Mouse (Mus musculus) megakaryocyte, embryonic 14.5 days (primary cell): ENCODE measurements around the gene Fsd1.

ENCODE experiments used
- FLI1 ChIP-seq: IDR thresholded peaks from 2 replicates; pipeline ENCODE4 v1.6.1; 2012; ENCODE audit warnings: low read length, inconsistent platforms, mixed read lengths
- GATA1 ChIP-seq: IDR thresholded peaks from 3 replicates; pipeline ENCODE4 v1.6.1; 2012; ENCODE audit warnings: mixed read lengths, low read length, inconsistent platforms, borderline replicate concordance

- no peak for TF ChIP-seq GATA1
- no peak for TF ChIP-seq FLI1
Measured at GRCm38 (mm10) chr17:56039345-56039744, 53.0 kb downstream of the Fsd1 start.
